28 mouse cellular contexts compared by ENCODE assay signal in genomic region chr11:17221126-17221525, GRCm38 (mm10). TPM values are rescaled to one million over a fixed set of nuclear protein-coding genes. Genes with fewer than 3 reads are reported as not detected.
A peak's percentile ranks its signal among the peaks of the same experiment; 100 is the strongest.
DNase-seq lines count a peak whose midpoint lies in the region; ATAC-seq and TF ChIP-seq lines count a peak whose summit lies in the region.
"Had no signal": no experiment of that assay in that cellular context is flagged by ENCODE, and none has a peak within 500 bp of the region (broad histone marks: within the 10 kb centered on the region; RNA-seq: fewer than 3 reads in every experiment).

No protein-coding gene starts in this region.

- H3K4me2 ChIP-seq in intestine, embryonic 14.5 days (ENCODE audit: low read length) = no peak overlapping the region
- no peak overlapping the region for H3K4me2 ChIP-seq in intestine, postnatal 0 days (replicated peaks; ENCODE audit: low read depth)
- no peak overlapping the region for H3K4me2 ChIP-seq in hindbrain, embryonic 14.5 days (replicated peaks)
- H3K4me2 ChIP-seq: embryonic facial prominence, embryonic 13.5 days; forebrain, embryonic 13.5 days; hindbrain, embryonic 12.5 days had no signal

- H3K36me3 ChIP-seq in intestine, embryonic 14.5 days (ENCODE audit: control insufficient read depth, insufficient read depth, low read length) = peaks cover 20% of the 10 kb centered on the region
- H3K36me3 ChIP-seq in intestine, postnatal 0 days (ENCODE audit: control insufficient read depth, insufficient read depth) = peaks cover 27% of the 10 kb centered on the region; the same call in 1 of the 2 replicates
- H3K36me3 ChIP-seq in hindbrain, embryonic 14.5 days (replicated peaks; ENCODE audit: control insufficient read depth, insufficient read depth) = peaks cover 30% of the 10 kb centered on the region

- ATAC-seq in intestine, embryonic 14.5 days (replicated peaks; ENCODE audit: low FRiP score, low TSS enrichment, low read depth) = no peak
- no peak for ATAC-seq in intestine, postnatal 0 days
- ATAC-seq in megakaryocyte, adult 5-6 weeks (ENCODE audit: poor library complexity, severe bottlenecking) = 0 out of 2 replicates have a peak, but pooled peaks have one; percentile 43
- 0 out of 2 replicates have a peak, but pooled peaks have one; percentile 46 for ATAC-seq in neutrophil, adult 5-6 weeks (ENCODE audit: extremely low read depth, insufficient number of reproducible peaks, low FRiP score, poor library complexity, severe bottlenecking)
- no peak for ATAC-seq in hindbrain, embryonic 14.5 days (ENCODE audit: low FRiP score)
- ATAC-seq: forebrain, embryonic 13.5 days; forebrain, embryonic 16.5 days; hindbrain, embryonic 16.5 days; intestine, embryonic 16.5 days had no signal

- no peaks in the 10 kb centered on the region for H3K9me3 ChIP-seq in intestine, embryonic 14.5 days (ENCODE audit: control insufficient read depth, low read length)
- no peaks in the 10 kb centered on the region for H3K9me3 ChIP-seq in intestine, postnatal 0 days (ENCODE audit: control insufficient read depth)
- H3K9me3 ChIP-seq in hindbrain, embryonic 14.5 days (ENCODE audit: control insufficient read depth, low read length) = no peaks in the 10 kb centered on the region
- H3K9me3 ChIP-seq: embryonic facial prominence, embryonic 10.5 days; embryonic facial prominence, embryonic 13.5 days; forebrain, embryonic 10.5 days; forebrain, embryonic 13.5 days; heart, embryonic 10.5 days; hindbrain, embryonic 12.5 days had no signal

- no peaks in the 10 kb centered on the region for H3K27me3 ChIP-seq in intestine, embryonic 14.5 days (replicated peaks; ENCODE audit: control insufficient read depth, insufficient read depth, low read length)
- H3K27me3 ChIP-seq in intestine, postnatal 0 days (replicated peaks; ENCODE audit: control insufficient read depth, insufficient read depth, low read length) = no peaks in the 10 kb centered on the region
- no peaks in the 10 kb centered on the region for H3K27me3 ChIP-seq in hindbrain, embryonic 14.5 days (ENCODE audit: control insufficient read depth, insufficient read depth, low read length)
- H3K27me3 ChIP-seq: CH12.LX; embryonic facial prominence, embryonic 13.5 days; forebrain, embryonic 13.5 days; hindbrain, embryonic 12.5 days had no signal

- H3K4me3 ChIP-seq in intestine, embryonic 14.5 days (ENCODE audit: low read depth, low read length) = no peak overlapping the region
- H3K4me3 ChIP-seq in intestine, postnatal 0 days (ENCODE audit: low read depth, low read length) = no peak overlapping the region
- H3K4me3 ChIP-seq in hindbrain, embryonic 14.5 days (replicated peaks; ENCODE audit: low read length) = no peak overlapping the region
- H3K4me3 ChIP-seq: embryonic facial prominence, embryonic 10.5 days; embryonic facial prominence, embryonic 13.5 days; erythroblast, embryonic 14.5 days; forebrain, embryonic 10.5 days; forebrain, embryonic 13.5 days; gastrocnemius, adult 2 months; heart, adult 2 months; heart, embryonic 10.5 days; hindbrain, embryonic 12.5 days had no signal

- peak; percentile 3 for DNase-seq in intestine, embryonic 14.5 days (ENCODE audit: low spot score)
- DNase-seq in hindbrain, embryonic 14.5 days (ENCODE audit: low spot score) = no peak
- DNase-seq in right cerebral cortex, adult 2 months (ENCODE audit: low spot score in 2 of 2) = no peak
- DNase-seq: adrenal gland, adult 2 months; adrenal gland, postnatal 14 days; B cell, adult 2 months; cerebellum, adult 11 months; cerebellum, adult 2 months; cerebellum, postnatal 10 days; cerebellum, postnatal 36 days; embryo, embryonic 11 days; gastrocnemius, adult 2 months; gastrocnemius, postnatal 14 days; heart, adult 2 months had no signal

- no peak overlapping the region for H3K27ac ChIP-seq in intestine, embryonic 14.5 days (ENCODE audit: low read depth)
- no peak overlapping the region for H3K27ac ChIP-seq in intestine, postnatal 0 days (ENCODE audit: low read depth, low read length)
- H3K27ac ChIP-seq in hindbrain, embryonic 14.5 days = no peak overlapping the region
- H3K27ac ChIP-seq: embryonic facial prominence, embryonic 10.5 days; embryonic facial prominence, embryonic 13.5 days; forebrain, embryonic 10.5 days; forebrain, embryonic 13.5 days; gastrocnemius, adult 2 months; heart, adult 2 months; heart, embryonic 10.5 days; hindbrain, embryonic 12.5 days had no signal

- no peaks in the 10 kb centered on the region for H3K4me1 ChIP-seq in intestine, embryonic 14.5 days (replicated peaks; ENCODE audit: control insufficient read depth, insufficient read depth, low read length)
- no peaks in the 10 kb centered on the region for H3K4me1 ChIP-seq in intestine, postnatal 0 days (replicated peaks; ENCODE audit: control insufficient read depth, insufficient read depth, low read length)
- no peaks in the 10 kb centered on the region for H3K4me1 ChIP-seq in hindbrain, embryonic 14.5 days (replicated peaks; ENCODE audit: control insufficient read depth, insufficient read depth, low read length)
- H3K4me1 ChIP-seq: embryonic facial prominence, embryonic 10.5 days; embryonic facial prominence, embryonic 13.5 days; forebrain, embryonic 10.5 days; forebrain, embryonic 13.5 days; heart, embryonic 10.5 days; hindbrain, embryonic 12.5 days had no signal

- H3K9ac ChIP-seq in intestine, embryonic 14.5 days (ENCODE audit: low read length) = no peak overlapping the region
- no peak overlapping the region for H3K9ac ChIP-seq in intestine, postnatal 0 days (ENCODE audit: low read depth, low read length)
- no peak overlapping the region for H3K9ac ChIP-seq in hindbrain, embryonic 14.5 days
- H3K9ac ChIP-seq: embryonic facial prominence, embryonic 13.5 days; forebrain, embryonic 13.5 days; hindbrain, embryonic 12.5 days had no signal

- TF ChIP-seq CTCF in intestine, postnatal 0 days (IDR thresholded peaks at IDR 0.05; ENCODE audit: low read depth) = no peak

- WGBS in intestine, embryonic 14.5 days = 93% methylated on average over 8 of the region's 8 CpGs
- 97% methylated on average over 8 of the region's 8 CpGs for WGBS in intestine, postnatal 0 days
- WGBS in hindbrain, embryonic 14.5 days = 96% methylated on average over 8 of the region's 8 CpGs

RNA-seq across cellular contexts. Expression of gene Pno1, which starts 9.8 kb away (rescaled TPM):
- polyA plus RNA-seq in intestine, embryonic 14.5 days (2014; fragmentation: Nextera tagmentation; extraction: Ambion mirVana) = 86.2 and 89.4 TPM in 2 replicates
- 46.6 and 54.1 TPM in 2 replicates for polyA plus RNA-seq in intestine, postnatal 0 days (2015; fragmentation: Nextera tagmentation; extraction: Ambion mirVana)
- 27.7 and 32.5 TPM in 2 replicates for total RNA-seq in megakaryocyte, adult 5-6 weeks (2015)
- 40.7 and 49.6 TPM in 2 replicates for total RNA-seq in megakaryocyte, adult 5-6 weeks (2017)
- total RNA-seq in neutrophil, adult 5-6 weeks (2017) = 20.4 and 22.7 TPM in 2 replicates
- polyA plus RNA-seq in hindbrain, embryonic 14.5 days (2014; fragmentation: Nextera tagmentation; extraction: Ambion mirVana) = 49.7 and 51.0 TPM in 2 replicates

RNA-seq across cellular contexts. Expression of gene C1d, which starts 36.3 kb away (rescaled TPM):
- 110 and 113 TPM in 2 replicates for polyA plus RNA-seq in intestine, embryonic 14.5 days (2014; fragmentation: Nextera tagmentation; extraction: Ambion mirVana)
- polyA plus RNA-seq in intestine, postnatal 0 days (2015; fragmentation: Nextera tagmentation; extraction: Ambion mirVana) = 101 and 106 TPM in 2 replicates
- total RNA-seq in megakaryocyte, adult 5-6 weeks (2015) = 56.0 and 56.7 TPM in 2 replicates
- 44.9 and 52.2 TPM in 2 replicates for total RNA-seq in megakaryocyte, adult 5-6 weeks (2017)
- 33.6 and 50.8 TPM in 2 replicates for total RNA-seq in neutrophil, adult 5-6 weeks (2017)
- polyA plus RNA-seq in hindbrain, embryonic 14.5 days (2014; fragmentation: Nextera tagmentation; extraction: Ambion mirVana) = 154 and 167 TPM in 2 replicates

RNA-seq across cellular contexts. Expression of gene Wdr92, which starts 39.2 kb away (rescaled TPM):
- 27.0 and 27.7 TPM in 2 replicates for polyA plus RNA-seq in intestine, embryonic 14.5 days (2014; fragmentation: Nextera tagmentation; extraction: Ambion mirVana)
- polyA plus RNA-seq in intestine, postnatal 0 days (2015; fragmentation: Nextera tagmentation; extraction: Ambion mirVana) = 10.9 and 11.7 TPM in 2 replicates
- 9.2 and 13.9 TPM in 2 replicates for total RNA-seq in megakaryocyte, adult 5-6 weeks (2015)
- total RNA-seq in megakaryocyte, adult 5-6 weeks (2017) = 13.6 and 16.4 TPM in 2 replicates
- 15.8 and 16.1 TPM in 2 replicates for total RNA-seq in neutrophil, adult 5-6 weeks (2017)
- polyA plus RNA-seq in hindbrain, embryonic 14.5 days (2014; fragmentation: Nextera tagmentation; extraction: Ambion mirVana) = 21.0 TPM in 2 replicates
- polyA plus RNA-seq: erythroblast, embryonic 14.5 days had no signal

Comparison
In these comparisons a context has a peak if more than half of its experiments do, and no peak if none do; other contexts are left out.
1. ATAC-seq: peak in megakaryocyte, adult 5-6 weeks (single experiment) and neutrophil, adult 5-6 weeks (single experiment); none in intestine, embryonic 14.5 days (single experiment), intestine, postnatal 0 days (single experiment) and hindbrain, embryonic 14.5 days (single experiment).